Mouse (Mus musculus): Measurements from ENCODE around the gene Klre1. TPM values are rescaled to one million over a fixed set of nuclear protein-coding genes. Genes with fewer than 3 reads are reported as not detected.

Gene Klre1
- total RNA-seq (2021) = not detected
- long read RNA-seq, experiment 1 = 0 reads
- long read RNA-seq, experiment 2 = 0 reads

- no peak for DNase-seq
- intact Hi-C loops (cut with DNase I) = no loop called here
Measured at GRCm38 (mm10) chr6:129577605-129578004, at the start of gene Klre1. Gene Klre1 (plus strand): TSS chr6:129577905.

DNA sequence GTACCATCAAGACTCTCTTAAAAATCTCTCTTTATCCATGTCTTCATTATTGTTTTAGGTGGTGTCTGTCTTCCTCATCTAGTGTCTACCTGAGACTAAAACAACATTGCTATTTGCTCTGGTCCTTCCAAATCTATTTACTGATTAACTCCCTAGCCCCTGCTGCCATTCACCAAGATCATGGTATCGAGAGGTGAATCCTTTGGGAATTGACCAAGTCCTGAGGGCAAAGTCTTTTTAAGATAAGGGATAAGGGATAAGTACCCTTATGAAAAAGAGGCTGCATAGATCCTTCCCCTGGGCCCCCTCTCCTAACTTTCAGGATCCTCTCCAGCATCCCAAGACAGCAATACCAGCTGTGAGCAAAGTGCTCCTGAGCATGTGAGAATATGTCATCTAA is 48.1 kb upstream of the Klre1 start:
- intact Hi-C loops (cut with DNase I) = loop anchor here (5.0 to 10.0 kb wide), 2 partner anchors 685 to 767 kb away; no protein-coding TSS in a partner anchor

DNA sequence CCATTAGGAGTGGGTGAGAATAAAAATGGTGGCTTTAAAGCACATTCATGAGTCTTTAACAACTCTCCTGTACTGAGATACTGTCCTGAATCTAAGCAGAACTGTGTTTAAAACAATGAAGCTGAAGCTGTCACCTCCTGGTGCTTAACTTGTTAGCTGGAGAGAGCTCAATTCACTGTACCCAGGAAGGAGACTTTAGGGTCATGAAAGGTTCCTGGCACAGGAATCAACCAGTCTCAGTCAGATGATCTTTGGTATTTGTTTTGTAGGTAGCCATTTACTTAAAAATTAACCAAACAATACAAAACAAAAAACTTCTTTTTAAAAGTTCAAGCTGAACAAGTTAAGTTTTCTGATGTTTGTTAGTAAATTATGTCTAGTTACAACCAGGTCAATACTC is 47.4 kb upstream of the Klre1 start:
- DNase-seq = no peak
- intact Hi-C loops (cut with DNase I) = loop anchor here (5.0 to 10.0 kb wide), 2 partner anchors 685 to 768 kb away; no protein-coding TSS in a partner anchor

More for the DNA sequence above, 48.1 kb upstream of the Klre1 start:
- no peak for DNase-seq

DNA sequence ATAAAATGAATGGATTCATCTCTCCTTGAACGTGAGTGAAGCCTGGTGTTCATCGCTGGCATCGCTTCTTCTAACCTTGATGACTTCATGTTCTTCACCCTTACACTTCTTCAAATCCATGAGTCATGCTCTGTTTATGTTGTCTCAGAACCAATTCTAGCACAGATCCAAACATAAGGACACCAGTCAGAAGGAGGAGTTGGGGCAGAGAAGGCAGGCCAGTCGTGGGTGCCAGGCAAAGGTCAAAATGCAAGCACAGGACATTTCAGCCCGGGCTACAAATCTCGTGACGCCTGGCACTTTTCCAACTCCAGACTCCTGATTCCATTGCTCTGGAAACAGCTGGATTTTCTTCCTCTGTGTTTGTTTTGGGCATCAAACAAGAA is 45.2 kb upstream of the Klre1 start:
- intact Hi-C loops (cut with DNase I) = loop anchor here (5.0 to 10.0 kb wide), 2 partner anchors 688 to 770 kb away; no protein-coding TSS in a partner anchor
- DNase-seq = peak; percentile 56 to 63

DNA sequence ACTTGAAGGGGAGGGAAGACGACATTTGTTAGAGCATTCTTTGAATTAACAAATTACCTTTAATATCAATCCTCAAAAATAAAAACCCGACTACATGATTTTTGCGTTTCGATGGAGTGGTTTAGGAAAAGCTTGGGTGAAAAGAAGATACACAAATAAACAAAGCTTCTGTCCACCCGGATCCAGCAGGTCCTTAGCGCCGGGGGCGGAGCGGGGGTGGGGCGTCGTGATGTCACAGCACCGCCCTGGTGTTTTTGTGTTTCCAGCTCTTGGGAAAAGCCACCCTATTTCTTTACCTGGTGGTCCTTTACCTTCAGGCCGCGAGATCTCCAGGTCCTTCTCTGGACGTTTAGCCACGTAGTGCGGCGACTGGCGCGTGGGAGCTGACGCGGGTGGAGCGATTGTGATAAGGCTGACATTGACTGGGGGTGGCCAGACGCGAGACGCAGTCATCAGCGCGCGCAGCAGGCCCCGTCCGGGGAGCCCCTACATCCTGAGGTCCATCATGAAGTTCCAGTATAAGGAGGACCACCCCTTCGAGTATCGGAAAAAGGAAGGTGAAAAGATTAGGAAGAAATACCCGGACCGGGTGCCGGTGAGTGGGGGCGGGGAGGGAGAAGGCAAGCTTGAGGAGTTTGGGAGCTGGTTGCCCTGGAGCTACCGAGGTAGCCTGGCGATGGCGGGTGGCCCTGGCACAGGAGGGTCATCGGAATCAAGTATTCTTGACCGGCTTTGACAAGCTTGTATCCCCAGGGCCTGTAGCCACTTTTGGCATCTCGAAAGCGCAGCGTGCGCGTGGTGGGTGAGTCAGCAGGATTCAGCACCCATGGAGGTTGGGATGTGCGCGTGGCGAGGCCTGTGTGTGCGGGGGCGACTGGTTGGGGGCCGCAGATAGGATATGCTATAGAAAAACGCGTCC is 44.5 kb upstream of the Klre1 start, which contains the start of gene Gabarapl1:
Gene Gabarapl1 (plus strand): TSS at position 219 of the 919 bp plus-strand sequence.
- intact Hi-C loops (cut with DNase I) = loop anchor here (5.0 to 10.0 kb wide), 2 partner anchors 688 to 771 kb away; no protein-coding TSS in a partner anchor
- DNase-seq = peak; percentile 75 to 80

DNA sequence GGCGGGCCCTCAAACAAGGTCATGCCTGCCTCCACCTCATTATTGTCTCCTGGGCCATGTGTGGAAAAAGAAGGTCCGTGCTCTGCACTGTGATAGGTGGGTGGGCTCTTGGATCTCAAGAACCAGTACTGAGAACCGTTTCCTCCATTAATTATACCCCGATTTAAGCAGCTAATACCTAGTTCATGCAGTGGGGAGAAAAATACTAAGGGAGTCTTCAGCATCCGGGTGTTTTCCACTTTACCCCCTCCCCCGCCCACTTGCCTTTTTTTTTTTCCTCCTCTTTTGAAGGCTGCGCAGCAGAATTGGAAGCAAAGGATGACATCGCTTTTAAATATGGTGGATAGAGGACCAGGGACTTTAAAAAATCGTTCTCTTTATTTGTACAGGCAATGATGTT is 43.6 kb upstream of the Klre1 start:
- intact Hi-C loops (cut with DNase I) = loop anchor here (5.0 to 10.0 kb wide), 2 partner anchors 689 to 772 kb away; no protein-coding TSS in a partner anchor
- DNase-seq = no peak

GRCm38 (mm10) chr6:129534627-129535190 is 43.0 kb upstream of the Klre1 start:
- intact Hi-C loops (cut with DNase I) = loop anchor here (5.0 to 10.0 kb wide), 2 partner anchors 690 to 772 kb away; no protein-coding TSS in a partner anchor
- no peak for DNase-seq

- intact Hi-C loops (cut with DNase I) = loop anchor here (10.0 kb wide), 1 partner anchor 691 kb away; no protein-coding TSS in a partner anchor
- DNase-seq = no peak
Measured at GRCm38 (mm10) chr6:129535723-129536122, 42.0 kb upstream of the Klre1 start.

- intact Hi-C loops (cut with DNase I) = loop anchor here (10.0 kb wide), 1 partner anchor 694 kb away; no protein-coding TSS in a partner anchor
- DNase-seq = no peak
Measured at GRCm38 (mm10) chr6:129538555-129538954, 39.1 kb upstream of the Klre1 start.

DNA sequence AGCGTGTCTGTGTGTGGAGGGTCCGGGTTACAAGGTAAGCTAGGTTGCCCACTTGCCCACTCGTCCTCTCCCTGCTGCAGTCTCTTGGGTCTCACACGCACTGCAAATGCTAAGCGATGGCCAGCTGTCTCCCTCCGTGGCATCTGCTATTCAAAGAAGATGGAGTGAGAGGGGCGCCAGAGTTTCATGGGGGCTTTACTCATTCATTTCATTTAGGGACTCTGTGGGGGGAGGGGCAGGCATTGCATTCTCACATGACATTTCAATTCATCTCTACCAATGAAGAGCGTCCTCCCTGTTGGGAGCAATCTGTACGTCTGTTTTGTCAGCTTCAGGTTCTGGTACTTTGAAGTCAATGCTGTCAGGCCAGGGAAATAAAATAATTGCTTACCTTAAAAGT is 35.8 kb upstream of the Klre1 start:
- DNase-seq = no peak
- intact Hi-C loops (cut with DNase I) = no loop called here

GRCm38 (mm10) chr6:129542540-129542939 is 35.2 kb upstream of the Klre1 start:
- intact Hi-C loops (cut with DNase I) = no loop called here
- no peak for DNase-seq

DNA sequence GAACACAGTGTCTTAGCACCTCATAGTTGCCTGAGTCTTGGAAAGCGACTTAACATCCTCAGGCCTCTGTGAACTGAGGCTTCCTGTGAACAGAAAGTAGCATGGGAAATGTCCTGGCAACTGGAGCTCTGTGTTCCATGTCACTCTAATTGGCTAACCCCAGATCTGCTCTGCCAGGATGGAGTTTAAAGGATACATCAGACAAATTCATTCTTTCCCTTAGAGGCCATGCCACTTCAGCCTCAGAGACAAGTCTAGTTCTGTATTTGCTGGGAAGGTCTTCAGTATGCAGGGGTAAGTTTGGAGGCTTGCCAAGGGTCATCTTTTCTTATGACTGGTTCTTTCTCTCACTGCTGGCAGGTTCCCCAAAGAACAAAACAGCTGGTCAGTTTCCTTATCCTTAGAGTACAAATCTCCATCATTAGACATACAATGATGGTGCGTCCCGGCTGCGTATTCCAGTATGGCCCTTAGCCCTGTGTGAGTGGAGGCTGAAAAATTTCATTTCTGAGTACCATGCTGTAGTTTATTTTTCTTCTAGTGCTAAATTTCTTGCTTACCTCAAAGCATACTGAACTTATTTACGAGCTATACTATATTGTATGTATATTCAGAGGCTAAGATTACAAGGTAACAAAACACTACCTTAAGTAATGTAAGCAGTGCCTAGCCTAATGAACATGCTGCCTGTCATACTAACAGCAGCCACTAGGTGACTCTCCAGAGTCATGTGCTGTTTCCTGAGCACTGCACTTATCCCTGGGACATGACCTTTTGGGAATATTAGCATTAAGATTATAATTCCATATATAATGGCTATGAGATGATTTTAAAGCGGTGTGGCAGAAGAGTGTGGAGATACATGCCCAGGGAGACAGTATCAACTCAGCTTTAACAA is 33.7 kb upstream of the Klre1 start:
- intact Hi-C loops (cut with DNase I) = no loop called here
- peak in 1 of 2 experiments; percentile 44 for DNase-seq

DNA sequence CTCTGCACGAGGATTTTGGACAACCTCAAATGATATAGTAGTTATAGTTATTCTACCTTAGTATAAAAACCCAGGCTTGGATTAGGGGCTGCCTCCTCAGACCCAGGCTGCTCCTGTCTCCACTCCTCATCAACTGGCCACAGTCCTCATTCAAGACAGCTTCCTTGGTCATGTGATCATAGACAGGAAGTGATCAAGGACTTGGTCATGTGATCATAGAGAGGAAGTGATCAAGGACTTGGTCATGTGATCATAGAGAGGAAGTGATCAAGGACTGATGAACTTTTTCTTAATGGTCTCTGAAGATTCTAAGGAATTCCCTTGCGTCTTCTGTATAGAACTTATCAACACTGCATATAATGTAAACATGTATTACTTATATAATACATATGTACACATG is 30.4 kb upstream of the Klre1 start:
- DNase-seq = no peak
- intact Hi-C loops (cut with DNase I) = no loop called here

DNA sequence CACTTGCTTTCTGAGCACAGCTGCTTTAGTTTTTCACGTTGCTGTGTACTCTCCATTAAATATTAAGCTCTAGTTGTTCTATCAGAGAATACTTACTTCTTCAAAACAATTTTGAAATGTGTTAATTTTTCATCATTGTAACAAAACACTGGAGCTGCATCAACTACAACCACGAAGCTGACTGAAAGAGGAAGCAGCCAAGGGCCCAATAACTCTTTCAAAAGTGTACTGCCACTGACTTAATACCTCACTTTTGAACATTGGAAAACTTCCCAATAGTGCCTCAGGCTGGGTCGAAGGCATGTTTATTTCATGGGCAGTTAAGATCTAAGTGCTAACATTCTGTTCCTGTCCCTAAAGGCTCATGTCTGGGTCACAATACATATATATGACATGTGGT is 29.7 kb upstream of the Klre1 start:
- intact Hi-C loops (cut with DNase I) = no loop called here
- no peak for DNase-seq

DNA sequence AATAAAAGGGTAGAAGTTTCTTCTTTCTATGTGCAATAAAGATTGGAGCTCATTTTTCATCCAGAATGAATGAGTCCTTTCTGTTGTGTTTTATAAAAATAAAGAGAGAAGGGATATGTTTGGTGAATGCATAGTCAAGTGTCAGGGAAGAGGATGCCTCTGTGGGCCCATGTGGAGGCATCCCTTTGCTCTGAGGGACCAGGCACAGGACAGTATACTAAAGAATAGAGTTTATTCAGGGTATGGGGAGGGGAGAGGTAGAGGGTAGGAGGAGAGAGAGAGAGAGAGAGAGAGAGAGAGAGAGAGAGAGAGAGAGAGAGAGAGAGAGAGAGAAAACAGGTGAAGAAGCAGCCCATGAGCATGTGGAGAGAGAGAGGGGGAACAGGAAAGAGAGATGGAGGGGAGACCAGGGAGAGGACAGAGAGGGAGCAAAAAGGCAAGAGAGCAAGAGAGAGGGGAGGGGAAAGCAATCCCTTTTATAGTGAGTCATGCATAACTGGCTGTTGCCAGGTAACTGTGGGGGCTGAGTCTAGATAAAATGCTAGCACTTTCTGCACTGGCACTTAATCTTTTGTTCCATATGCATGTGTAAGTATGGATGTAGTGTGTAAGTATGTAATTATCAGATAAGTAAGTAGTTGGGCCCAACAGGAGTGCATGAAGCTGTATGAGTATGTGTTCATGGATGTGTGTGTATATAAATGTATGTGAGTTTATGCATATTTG is 20.2 kb upstream of the Klre1 start:
- intact Hi-C loops (cut with DNase I) = no loop called here
- no peak for DNase-seq

DNA sequence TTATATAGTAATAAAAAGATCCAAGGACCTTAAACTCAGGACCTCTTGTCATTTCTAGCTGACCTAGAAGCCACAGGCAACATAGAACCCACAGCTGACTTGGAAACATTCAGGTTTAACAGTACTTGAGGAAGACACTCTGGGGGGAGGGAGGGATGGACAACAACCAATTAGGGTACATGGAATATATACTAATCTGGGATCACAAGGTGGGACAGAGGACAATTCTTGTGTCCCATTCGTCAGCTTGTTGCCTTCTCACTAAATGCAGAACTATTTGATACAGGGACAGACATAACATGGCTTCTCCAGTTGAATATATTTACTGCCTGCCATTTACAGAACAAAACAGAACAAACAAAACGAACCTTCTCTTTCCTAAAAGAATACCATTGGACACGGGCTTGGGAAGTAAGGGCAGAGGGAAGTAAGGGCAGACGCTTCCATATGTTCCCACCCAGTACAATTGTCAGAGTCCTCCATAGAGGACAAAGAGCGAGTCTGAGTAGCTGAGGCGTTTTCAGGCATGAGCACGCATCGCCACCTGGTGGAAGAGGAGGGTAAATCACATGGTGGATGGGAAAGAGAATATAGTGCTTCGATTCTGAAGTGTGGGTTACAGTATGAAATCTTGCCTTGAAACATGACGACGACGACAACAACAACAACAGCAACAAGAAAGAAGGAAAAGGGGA is 18.6 kb upstream of the Klre1 start:
- intact Hi-C loops (cut with DNase I) = no loop called here
- peak; percentile 40 to 51 for DNase-seq

DNA sequence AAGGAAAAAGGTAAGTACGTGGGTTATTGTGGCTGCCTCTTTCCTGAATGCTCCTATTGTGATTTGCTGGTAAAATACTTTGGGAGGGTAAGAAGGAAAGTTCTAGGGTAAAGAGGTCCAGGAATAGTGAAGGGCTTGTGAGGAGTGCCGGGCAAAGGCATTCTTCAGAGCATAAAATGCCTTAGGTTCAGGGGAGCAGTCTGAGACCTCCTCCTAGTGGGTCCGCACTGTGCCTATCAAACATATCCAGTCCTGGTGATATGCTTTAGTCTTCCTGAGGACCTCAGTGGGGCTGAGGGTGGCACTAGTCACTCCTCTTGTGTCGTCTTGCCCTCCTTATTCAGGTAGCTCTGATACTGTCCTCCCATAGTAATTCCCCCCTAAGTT is 18.1 kb upstream of the Klre1 start:
- no peak for DNase-seq
- intact Hi-C loops (cut with DNase I) = no loop called here

GRCm38 (mm10) chr6:129565257-129565656 is 12.4 kb upstream of the Klre1 start:
- intact Hi-C loops (cut with DNase I) = no loop called here
- DNase-seq = no peak

- intact Hi-C loops (cut with DNase I) = no loop called here
- DNase-seq = no peak
Measured at GRCm38 (mm10) chr6:129575315-129575714, 2.4 kb upstream of the Klre1 start.
